Mouse (Mus musculus): ENCODE measurements around the gene Pink1. TPM values are rescaled to one million over a fixed set of nuclear protein-coding genes. Genes with fewer than 3 reads are reported as not detected.

The Pink1 gene
- polyA plus RNA-seq, 1 experiment from 2014 or later = 15.6 TPM

DNA sequence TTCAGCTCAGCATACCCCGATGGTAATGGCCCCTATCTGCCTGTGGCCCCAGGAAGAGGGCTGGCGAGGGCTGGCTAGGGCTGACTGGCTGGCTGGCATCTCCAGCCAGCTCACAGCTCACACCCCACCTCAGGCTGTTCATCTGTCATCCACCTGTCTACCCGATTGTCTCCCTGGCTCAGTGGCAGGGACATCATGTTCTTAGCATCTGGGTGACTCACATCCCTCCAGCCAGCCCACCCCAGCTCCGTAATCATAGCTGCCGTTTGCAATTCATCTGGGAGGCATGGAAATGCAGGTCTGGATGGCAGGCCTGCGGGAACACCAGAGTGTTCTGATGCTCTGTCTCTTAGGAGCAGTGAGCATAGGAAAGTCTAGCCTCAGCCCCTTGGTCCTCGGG is 47.8 kb downstream of the Pink1 start:
- no peak overlapping the region for H3K4me2 ChIP-seq
- H3K4me3 ChIP-seq (ENCODE audit: low read depth, low read length) = no peak overlapping the region
- no peak for ATAC-seq (replicated peaks; ENCODE audit: low FRiP score)
- H3K27me3 ChIP-seq (replicated peaks; ENCODE audit: control insufficient read depth, insufficient read depth, low read length) = no peaks in the 10 kb centered on the region; the same call in 1 of the 2 replicates
- no peaks in the 10 kb centered on the region for H3K9me3 ChIP-seq (ENCODE audit: control insufficient read depth, low read length)
- no peaks in the 10 kb centered on the region for H3K36me3 ChIP-seq (ENCODE audit: control insufficient read depth, insufficient read depth, low read length)
- no peaks in the 10 kb centered on the region for H3K4me1 ChIP-seq (replicated peaks; ENCODE audit: control insufficient read depth, insufficient read depth, low read length)
- H3K9ac ChIP-seq (ENCODE audit: low read depth, low read length) = no peak overlapping the region
- H3K27ac ChIP-seq (ENCODE audit: low read depth, low read length) = no peak overlapping the region
- 60% methylated on average over 7 of the region's 7 CpGs for WGBS
- DNase-seq (ENCODE audit: low spot score) = no peak

DNA sequence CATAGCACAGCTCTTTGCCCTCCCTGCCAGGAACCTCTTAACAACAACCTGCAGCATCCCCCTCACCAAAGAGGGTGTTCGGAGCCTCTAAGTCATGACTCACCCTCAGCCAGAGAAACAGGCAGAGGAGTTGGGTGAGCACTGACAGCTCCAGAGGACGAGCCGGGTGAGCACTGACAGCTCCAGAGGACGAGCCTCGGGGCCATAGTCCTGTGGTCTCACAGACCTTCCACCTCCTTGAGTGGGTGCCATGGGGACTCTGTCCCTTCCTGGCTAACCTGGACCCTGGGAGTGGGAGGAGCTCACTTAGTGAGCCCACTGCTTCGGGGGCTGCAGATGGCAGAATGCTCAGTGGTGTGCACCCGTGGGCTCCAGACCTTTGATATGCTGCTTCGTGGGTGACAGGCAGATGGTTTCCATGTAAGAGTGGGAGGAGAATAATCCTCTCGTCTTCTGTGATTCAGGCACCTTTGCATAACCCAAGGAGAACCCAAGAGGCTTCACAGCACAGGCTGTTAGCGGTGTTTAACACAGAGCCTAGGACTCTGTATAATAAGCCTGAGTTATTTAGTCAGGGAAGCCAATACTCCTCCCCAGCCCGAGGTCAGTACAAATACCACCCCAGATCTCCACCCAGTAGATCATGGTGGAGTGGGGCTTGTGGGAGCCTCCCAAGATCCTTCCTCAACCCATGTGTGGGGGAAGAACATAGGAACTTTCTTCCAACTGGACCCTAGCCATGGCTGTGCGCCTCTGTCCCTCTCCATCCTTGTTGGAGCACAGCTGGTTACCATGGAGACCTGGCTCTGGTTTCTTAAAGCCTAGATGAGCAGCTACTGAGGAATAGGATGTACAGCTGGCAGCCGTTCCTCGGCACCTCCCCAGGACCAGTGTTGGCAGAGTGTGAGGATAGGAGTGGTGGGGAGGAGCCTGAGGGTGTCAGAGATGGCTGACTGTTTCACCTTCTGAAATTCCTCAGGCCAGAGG is 53.8 kb downstream of the Pink1 start:
- Histone ChIP-seq H3K9me3 (ENCODE audit: control insufficient read depth, low read length) (no peaks in the 10 kb centered on the region), H3K4me1 (replicated peaks; ENCODE audit: control insufficient read depth, insufficient read depth, low read length) (no peaks in the 10 kb centered on the region), H3K9ac (ENCODE audit: low read depth, low read length) (no peak overlapping the region), H3K27me3 (replicated peaks; ENCODE audit: control insufficient read depth, insufficient read depth, low read length) (no peaks in the 10 kb centered on the region; the same call in 1 of the 2 replicates), H3K4me3 (ENCODE audit: low read depth, low read length) (no peak overlapping the region), H3K4me2 (no peak overlapping the region), H3K36me3 (ENCODE audit: control insufficient read depth, insufficient read depth, low read length) (no peaks in the 10 kb centered on the region), H3K27ac (ENCODE audit: low read depth, low read length) (no peak overlapping the region)
- DNase-seq (ENCODE audit: low spot score) (no peak), ATAC-seq (replicated peaks; ENCODE audit: low FRiP score) (no peak)
- WGBS = 67% methylated on average over 14 of the region's 14 CpGs

DNA sequence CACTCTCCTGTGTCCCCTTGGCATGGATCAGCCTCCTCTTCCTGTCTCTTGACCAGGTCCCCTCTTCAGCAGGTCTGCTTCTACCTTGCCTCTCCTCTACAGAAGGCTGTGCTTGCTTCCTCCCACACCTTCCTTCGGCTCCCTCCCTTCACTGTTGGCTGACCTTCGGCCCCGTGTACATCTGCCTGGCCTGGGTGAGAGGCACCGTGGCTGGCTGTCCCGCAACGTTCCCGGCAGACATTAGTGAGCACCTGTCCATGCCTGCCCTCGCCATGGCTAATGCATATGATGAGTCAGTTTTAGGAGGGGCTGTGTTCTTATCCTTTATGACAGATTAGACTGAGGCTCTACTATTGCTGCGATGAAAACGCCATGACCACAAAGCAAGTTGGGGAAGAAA is 58.2 kb downstream of the Pink1 start:
- Histone ChIP-seq H3K9me3 (ENCODE audit: control insufficient read depth, low read length) (no peaks in the 10 kb centered on the region), H3K9ac (ENCODE audit: low read depth, low read length) (no peak overlapping the region), H3K27ac (ENCODE audit: low read depth, low read length) (no peak overlapping the region), H3K4me1 (replicated peaks; ENCODE audit: control insufficient read depth, insufficient read depth, low read length) (no peaks in the 10 kb centered on the region; the same call in 1 of the 2 replicates), H3K27me3 (replicated peaks; ENCODE audit: control insufficient read depth, insufficient read depth, low read length) (peaks cover 5% of the 10 kb centered on the region), H3K4me3 (ENCODE audit: low read depth, low read length) (no peak overlapping the region), H3K4me2 (no peak overlapping the region), H3K36me3 (ENCODE audit: control insufficient read depth, insufficient read depth, low read length) (no peaks in the 10 kb centered on the region)
- no peak for DNase-seq (ENCODE audit: low spot score)
- 81% methylated on average over 10 of the region's 10 CpGs for WGBS
- ATAC-seq (replicated peaks; ENCODE audit: low FRiP score) = no peak

Small RNAs within 50 kb of the gene (microRNA-seq; reads per million reads assigned to microRNA genes)
- gene Gm27646 (ENCODE audit: borderline number of aligned reads) (not detected), gene Mir7019 (ENCODE audit: borderline number of aligned reads) (not detected)

Other genes with a start within 250 kb of the Pink1 start
- gene Hp1bp3, start 110.0 kb downstream of the Pink1 start, polyA plus RNA-seq (2014; fragmentation: Nextera tagmentation; extraction: Ambion mirVana) = 78.3 and 80.4 TPM in 2 replicates
- 0.81 and 0.99 TPM in 2 replicates for gene Sh2d5, start 75.9 kb downstream of the Pink1 start, polyA plus RNA-seq (2014; fragmentation: Nextera tagmentation; extraction: Ambion mirVana)
- 0.34 and 0.58 TPM in 2 replicates for gene Kif17, start 75.9 kb downstream of the Pink1 start, polyA plus RNA-seq (2014; fragmentation: Nextera tagmentation; extraction: Ambion mirVana)
- 276 and 295 TPM in 2 replicates for gene Ddost, start 21.6 kb downstream of the Pink1 start, polyA plus RNA-seq (2014; fragmentation: Nextera tagmentation; extraction: Ambion mirVana)
- 6.6 and 7.2 TPM in 2 replicates for gene Cda, start 41.7 kb upstream of the Pink1 start, polyA plus RNA-seq (2014; fragmentation: Nextera tagmentation; extraction: Ambion mirVana)
- 0.12 and 0.21 TPM in 2 replicates for gene Fam43b, start 70.2 kb upstream of the Pink1 start, polyA plus RNA-seq (2014; fragmentation: Nextera tagmentation; extraction: Ambion mirVana)
- 15.1 and 17.9 TPM in 2 replicates for gene Mul1, start 108.4 kb upstream of the Pink1 start, polyA plus RNA-seq (2014; fragmentation: Nextera tagmentation; extraction: Ambion mirVana)
- 2.1 TPM in 2 replicates for gene Camk2n1, start 128.0 kb upstream of the Pink1 start, polyA plus RNA-seq (2014; fragmentation: Nextera tagmentation; extraction: Ambion mirVana)